Mouse (Mus musculus) heart, adult 8-10 months (tissue): ENCODE data around the gene Snx11. TPM values are rescaled to one million over a fixed set of nuclear protein-coding genes. Genes with fewer than 3 reads are reported as not detected.
A peak's percentile ranks its signal among the peaks of the same experiment; 100 is the strongest.

Source experiments
- DNase-seq: peaks from one replicate; pipeline ENCODE4 v3.0.0; 2022; ENCODE audit warnings: low spot score
- total RNA-seq, 4 experiments: library from RNA; stranded (reverse); gene quantifications; 2 replicates each; pipeline ENCODE4 v1.2.4; 2022

Snx11 gene
- total RNA-seq, 4 experiments from 2014 or later = 11.6 to 14.5 (median 12.9) TPM

- DNase-seq = no peak
Observed at GRCm38 (mm10) chr11:96762742-96763470, 14.5 kb downstream of the Snx11 start.

DNA sequence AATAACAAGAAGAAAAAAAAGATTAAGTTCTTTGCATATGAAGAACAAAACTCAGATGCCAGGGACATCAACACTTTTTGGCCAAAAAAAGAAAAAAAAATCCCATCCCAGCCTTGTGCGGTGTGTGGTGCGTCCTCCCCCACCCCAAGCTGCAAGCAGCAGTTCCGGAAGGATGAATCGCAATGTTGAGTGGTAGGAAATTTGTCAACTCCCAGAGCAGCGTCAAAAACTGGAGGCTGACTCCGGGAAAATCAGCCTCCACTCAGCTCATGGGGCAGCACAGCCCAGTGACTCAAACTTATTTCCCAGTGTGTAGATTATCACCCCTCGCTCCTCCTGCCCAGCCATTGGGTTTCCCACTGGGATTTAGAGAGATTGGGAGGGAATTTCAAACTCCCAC lies 15.4 kb downstream of the Snx11 start:
- no peak for DNase-seq

- DNase-seq = peak; percentile 85
Observed at GRCm38 (mm10) chr11:96760042-96760441, 17.3 kb downstream of the Snx11 start.

DNA sequence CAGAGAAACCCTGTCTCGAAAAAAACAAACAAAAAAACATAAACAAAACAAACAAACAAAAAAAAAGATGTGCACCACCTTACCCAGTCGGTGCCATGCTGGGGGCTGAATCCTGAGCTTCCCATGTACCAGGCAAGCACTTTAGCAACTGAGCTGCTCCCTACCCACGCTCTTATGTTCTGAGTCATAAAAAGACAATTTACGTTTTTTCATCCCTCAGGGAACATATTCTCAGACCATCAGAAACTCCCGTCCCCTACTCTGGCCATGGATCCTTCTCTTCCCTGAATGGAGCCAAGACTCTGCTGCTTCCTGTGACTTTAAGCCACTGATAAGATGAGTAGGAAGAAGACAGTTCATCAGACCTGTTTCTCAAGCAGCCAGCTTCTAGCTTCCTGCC lies 19.0 kb downstream of the Snx11 start:
- DNase-seq = no peak

DNA sequence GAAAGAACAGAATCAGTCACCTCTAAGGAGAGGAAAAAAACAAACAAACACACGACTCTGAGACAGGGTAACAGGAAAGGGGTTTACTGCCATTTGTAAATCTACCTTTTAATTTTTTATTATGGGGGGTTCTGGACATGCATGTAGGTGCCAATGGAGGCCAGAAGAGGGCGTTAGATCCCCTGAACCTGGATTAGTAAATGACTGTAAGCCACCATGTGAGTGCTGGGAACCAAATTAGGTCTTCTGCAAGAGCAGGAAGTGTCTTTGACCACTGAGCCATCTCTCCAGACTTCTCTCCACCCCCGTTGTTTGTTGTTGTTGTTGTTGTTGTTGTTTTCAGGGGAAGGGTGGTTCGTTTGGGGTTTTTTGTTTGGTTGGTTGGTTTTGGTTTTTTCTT lies 19.9 kb downstream of the Snx11 start:
- no peak for DNase-seq

GRCm38 (mm10) chr11:96755298-96755697 lies 22.1 kb downstream of the Snx11 start:
- DNase-seq = no peak

DNA sequence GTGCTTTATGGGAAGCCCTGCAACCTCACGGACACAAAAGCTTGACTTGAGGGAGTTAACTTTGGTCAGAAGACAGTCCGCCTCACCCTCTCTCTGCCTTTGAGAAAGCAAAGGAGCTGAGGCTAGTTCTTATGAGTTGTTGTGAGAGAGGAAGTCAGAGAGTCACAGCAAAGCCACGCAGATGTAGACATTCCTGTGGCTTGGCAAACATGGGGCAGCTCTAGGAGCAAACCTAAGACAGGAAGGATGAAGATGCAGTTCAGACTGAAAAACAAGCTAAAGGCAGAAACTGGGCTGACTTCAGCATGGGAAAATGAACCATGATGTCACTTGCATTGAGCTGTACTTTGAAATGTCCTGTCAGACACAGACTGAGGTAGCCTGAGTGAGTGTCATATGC lies 29.8 kb downstream of the Snx11 start:
- no peak for DNase-seq

DNA sequence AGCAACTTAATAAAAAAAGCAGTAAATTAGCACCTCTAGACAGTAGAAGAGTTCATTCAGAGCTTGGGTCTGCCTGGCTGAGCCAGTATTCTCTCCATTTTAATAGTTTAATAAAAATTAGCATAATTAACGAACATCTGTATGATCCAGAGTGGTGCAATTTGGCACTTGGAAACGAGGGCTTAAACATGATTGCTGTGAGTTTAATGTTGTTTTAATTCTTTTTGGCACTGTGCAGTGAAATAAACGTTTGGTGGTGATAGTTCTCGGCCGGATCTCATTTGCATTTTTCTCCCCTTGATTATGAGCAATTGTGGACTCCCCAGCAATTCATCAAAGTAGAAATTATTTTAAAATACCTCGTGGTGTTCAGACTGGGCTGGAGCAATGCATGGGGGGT lies 30.7 kb downstream of the Snx11 start:
- DNase-seq = no peak

DNA sequence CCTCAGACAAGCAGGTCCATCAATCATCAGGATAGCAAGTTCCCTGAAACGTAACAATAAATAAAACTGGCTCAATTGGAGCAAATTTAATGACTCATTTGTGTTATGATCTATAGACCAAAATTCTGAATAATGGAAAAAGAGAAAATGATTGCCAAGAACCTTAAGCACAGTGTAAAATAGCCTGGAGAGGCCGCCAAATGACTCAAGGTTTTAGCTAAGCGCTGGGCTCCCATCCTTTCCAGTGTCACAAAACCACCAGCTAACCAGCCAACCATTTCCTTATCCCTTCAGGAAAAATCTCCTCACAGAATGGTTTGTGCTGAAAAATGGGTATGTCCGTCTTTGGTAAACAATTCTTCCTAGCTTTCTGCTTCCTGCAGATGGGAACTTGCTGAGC lies 33.5 kb downstream of the Snx11 start:
- DNase-seq = no peak

GRCm38 (mm10) chr11:96743000-96743399 lies 34.4 kb downstream of the Snx11 start:
- no peak for DNase-seq

GRCm38 (mm10) chr11:96741995-96742394 lies 35.4 kb downstream of the Snx11 start:
- DNase-seq = no peak

DNA sequence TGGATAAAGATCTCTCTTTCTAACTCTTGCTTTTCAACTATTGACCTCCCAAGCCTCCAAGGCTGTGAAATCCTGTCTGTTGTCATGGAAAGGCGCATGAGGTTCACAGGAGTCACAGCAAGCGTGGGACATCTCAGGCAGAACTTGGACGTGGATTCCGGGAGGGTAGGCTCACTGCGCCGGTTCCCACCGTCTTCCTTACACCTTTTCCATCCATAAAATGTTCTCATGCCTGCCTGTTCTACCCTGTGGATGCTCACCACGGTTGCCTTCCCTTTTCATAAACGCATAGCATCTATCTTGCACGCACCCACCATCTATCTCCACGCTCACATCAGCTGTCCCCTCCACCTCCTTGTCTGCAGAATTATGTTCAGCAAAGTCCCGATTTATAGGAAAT lies 36.6 kb downstream of the Snx11 start:
- DNase-seq = no peak

DNA sequence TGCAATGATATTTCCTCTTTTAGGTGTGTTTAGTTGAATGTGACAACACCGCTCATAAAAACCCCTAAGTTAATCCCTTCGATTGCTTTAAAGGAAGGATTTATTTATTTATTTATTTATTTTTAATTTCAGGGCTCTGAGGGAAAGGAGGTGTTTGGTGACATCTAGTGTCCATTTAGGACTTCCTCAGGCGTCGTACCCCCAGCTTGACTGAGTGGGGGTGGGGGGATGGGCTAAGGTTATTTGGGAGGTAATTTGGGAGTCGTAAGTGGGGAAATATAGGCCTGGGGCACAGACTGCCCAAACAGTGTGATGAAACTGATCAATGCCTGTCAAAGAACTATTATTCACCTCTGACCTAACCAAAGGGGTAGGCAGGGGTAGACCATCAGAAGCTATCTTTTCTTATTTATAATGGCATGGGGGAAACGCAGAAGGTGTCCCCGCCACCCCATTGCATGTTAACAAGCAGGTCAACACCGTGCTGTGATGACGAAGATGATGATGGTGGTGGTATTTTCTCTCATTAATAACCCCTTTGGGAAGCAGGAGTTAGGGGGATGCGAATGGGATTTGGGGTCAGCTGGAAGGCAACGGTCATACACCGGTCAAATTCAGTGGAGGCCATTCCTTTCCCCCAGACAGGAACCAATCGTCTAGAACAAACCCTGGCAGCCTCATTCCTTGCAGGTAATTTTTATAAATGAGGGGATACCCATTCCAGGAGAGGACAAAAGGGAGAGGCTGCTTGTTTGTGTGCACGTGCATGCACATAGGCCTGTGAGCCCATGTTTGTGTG lies 39.5 kb downstream of the Snx11 start:
- no peak for DNase-seq

- no peak for DNase-seq
Observed at GRCm38 (mm10) chr11:96736361-96736760, 41.0 kb downstream of the Snx11 start.

GRCm38 (mm10) chr11:96735908-96736307 lies 41.5 kb downstream of the Snx11 start:
- DNase-seq = peak; percentile 23

DNA sequence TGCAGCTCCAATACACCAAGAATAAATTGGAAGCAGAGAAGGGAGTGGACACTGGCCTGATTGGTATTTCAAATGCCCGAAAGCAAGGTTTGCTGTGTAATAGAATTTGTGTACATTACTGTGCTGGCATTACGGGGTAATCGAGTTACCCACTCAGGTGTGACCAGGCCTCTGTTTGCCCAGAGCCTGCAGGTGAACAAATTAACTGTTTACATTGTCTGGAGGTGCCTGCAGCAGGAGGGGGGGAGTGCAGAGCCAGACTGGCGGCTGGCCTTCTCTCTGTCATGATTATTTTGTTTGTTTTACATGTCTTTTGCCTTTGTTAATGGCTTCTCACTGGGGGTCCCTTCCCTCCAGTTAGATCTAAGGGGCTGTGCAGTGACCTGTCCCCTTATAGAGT lies 44.7 kb downstream of the Snx11 start:
- DNase-seq = no peak

- no peak for DNase-seq
Observed at GRCm38 (mm10) chr11:96730327-96730726, 47.0 kb downstream of the Snx11 start.

DNA sequence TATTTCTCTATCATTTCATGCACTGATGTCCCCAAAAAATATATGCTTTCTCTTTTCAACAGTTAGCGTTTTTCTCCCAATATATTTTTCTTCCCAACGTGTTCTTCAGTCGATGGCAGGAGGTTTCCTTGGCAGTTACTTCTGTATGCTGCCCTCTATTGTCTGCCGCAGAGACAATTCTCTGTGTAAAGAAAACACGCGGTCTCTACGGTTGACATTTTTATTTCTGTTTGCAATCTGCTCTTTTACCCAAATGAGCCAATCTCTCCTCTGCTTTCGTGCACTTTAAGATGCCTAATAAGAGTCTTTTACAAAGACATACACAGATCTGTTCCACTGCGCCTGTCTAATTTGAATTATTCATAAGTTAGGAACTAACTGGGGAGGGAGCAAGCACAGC lies 47.9 kb downstream of the Snx11 start:
- no peak for DNase-seq

DNA sequence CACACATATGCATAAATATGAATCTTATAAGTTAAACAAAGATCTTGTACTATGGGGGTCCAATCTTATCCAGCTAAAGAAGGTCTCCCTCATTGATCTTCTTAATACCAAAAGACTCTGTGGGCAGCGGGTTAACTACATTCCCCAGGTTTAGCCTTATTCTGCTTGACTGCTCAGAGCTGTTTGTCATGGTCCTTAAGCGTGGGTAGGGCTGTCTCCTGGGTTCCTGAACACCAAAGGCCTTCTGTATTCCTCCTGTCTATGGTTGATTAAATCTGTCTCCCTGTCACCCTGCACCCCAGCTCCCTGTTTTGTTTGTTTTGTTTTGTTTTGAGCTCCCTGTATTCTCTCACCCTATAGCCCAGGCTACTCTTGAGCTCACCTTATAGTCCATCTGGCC lies 48.8 kb downstream of the Snx11 start:
- DNase-seq = no peak

DNA sequence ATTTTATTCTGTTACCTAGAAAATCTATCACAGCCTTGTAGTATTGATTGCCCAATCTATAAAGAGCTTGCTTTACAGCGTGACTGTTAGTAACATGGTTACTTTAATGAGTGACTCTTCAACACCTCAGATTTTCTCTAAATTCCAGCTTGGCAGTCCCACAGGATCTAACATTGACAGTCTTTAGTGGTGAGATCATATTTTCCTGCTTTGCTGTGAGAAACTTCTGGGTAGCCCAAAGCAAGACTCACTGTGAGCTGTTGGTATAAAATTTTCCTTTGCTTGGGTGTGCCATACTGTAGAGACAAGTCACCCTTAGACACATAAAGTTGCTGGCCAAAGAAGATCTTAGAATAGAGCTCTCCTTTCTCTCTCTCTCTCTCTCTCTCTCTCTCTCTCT lies 51.5 kb downstream of the Snx11 start:
- DNase-seq = no peak

DNA sequence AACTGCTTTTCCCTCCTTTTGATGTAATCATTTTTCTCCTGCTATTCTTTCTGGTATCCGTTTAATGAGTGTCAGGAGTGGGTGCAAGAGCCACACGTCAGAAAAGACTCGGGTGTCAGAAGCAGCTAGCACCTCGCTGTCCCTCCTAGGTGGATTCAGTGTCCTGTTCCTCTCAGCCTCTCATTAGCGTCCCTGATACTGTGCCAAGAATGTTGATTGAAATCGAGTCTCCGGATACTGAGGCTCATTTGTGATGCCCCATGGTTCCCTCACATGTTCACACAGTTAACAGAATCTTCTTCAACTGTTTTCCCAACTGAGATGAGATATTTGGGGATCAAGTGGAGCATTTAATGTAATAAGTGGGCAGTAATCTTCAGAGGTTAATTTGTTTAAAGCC lies 58.8 kb downstream of the Snx11 start:
- DNase-seq = no peak
